Mouse (Mus musculus) kidney, adult 2 months (tissue): ENCODE measurements at regions not wholly inside any gene's neighbourhood (a gene's known extent, or its start where the extent isn't known, plus 50 kb on each side); places are given as distances from the start of the nearest gene placed in this dataset.

Experiments used
- DNase-seq: peaks from one replicate; pipeline ENCODE4 v3.0.0; 2021
- H3K27ac ChIP-seq: fragments of 200-500 bp; 2 replicates; pipeline ENCODE4 v1.5.1; 2012; ENCODE audit warnings: low read depth, low read length, control low read depth, inconsistent platforms; ENCODE audit not compliant: insufficient read depth
- H3K27me3 ChIP-seq: fragments of 200-500 bp; replicated peaks from 2 replicates; pipeline ENCODE4 v1.6.1; 2012; ENCODE audit warnings: mild to moderate bottlenecking, moderate library complexity, low read length, inconsistent platforms; ENCODE audit not compliant: control insufficient read depth, insufficient read depth
- H3K36me3 ChIP-seq: fragments of 200-500 bp; 2 replicates; pipeline ENCODE4 v1.6.1; 2012; ENCODE audit warnings: mild to moderate bottlenecking, moderate library complexity, low read length, inconsistent platforms; ENCODE audit not compliant: control insufficient read depth, insufficient read depth
- H3K4me1 ChIP-seq: fragments of 200-500 bp; 2 replicates; pipeline ENCODE4 v1.6.1; 2011; ENCODE audit warnings: low read length; ENCODE audit not compliant: control insufficient read depth, insufficient read depth
- H3K4me3 ChIP-seq: fragments of 200-500 bp; 2 replicates; pipeline ENCODE4 v1.5.1; 2011; ENCODE audit warnings: mild to moderate bottlenecking, low read depth, low read length, control low read depth; ENCODE audit not compliant: insufficient read depth
- CTCF ChIP-seq: fragments of 200-500 bp; conservative IDR thresholded peaks from 2 replicates; pipeline ENCODE4 v1.5.1; 2011; ENCODE audit warnings: low read depth, mild to moderate bottlenecking, control low read depth, low read length, moderate library complexity, mixed read lengths; ENCODE audit not compliant: insufficient read depth, insufficient read length
- POLR2A ChIP-seq: fragments of 200-500 bp; IDR thresholded peaks from one replicate; pipeline ENCODE4 v1.6.1; 2011; ENCODE audit warnings: low read depth, low read length, control low read depth
- WGBS: fragments of 180-500 bp; shearing (Covaris S2); methylation state at CpG from one replicate; pipeline ENCODE4 v1.1.7; 2018; 5-methylcytosine and 5-hydroxymethylcytosine counted together

GRCm38 (mm10) chr15:54677660-54678059 is 793.0 kb downstream of the Gm7489 start:
- H3K4me3 ChIP-seq = no peak overlapping the region
- H3K4me1 ChIP-seq = no peaks in the 10 kb centered on the region
- TF ChIP-seq POLR2A (no peak), CTCF (peak; percentile 74)
- peak; percentile 2 for DNase-seq
- no peaks in the 10 kb centered on the region for H3K27me3 ChIP-seq
- no peak overlapping the region for H3K27ac ChIP-seq
- 69% methylated on average over 8 of the region's 8 CpGs for WGBS
- no peaks in the 10 kb centered on the region for H3K36me3 ChIP-seq
